Mouse (Mus musculus) thymus, postnatal 14 days (tissue): ENCODE measurements at regions not wholly inside any gene's neighbourhood (a gene's known extent, or its start where the extent isn't known, plus 50 kb on each side); places are given as distances from the start of the nearest gene placed in this dataset.
A peak's percentile ranks its signal among the peaks of the same experiment; 100 is the strongest.

Experiments used
- DNase-seq: peaks from one replicate; pipeline ENCODE4 v3.0.0; 2021

DNA sequence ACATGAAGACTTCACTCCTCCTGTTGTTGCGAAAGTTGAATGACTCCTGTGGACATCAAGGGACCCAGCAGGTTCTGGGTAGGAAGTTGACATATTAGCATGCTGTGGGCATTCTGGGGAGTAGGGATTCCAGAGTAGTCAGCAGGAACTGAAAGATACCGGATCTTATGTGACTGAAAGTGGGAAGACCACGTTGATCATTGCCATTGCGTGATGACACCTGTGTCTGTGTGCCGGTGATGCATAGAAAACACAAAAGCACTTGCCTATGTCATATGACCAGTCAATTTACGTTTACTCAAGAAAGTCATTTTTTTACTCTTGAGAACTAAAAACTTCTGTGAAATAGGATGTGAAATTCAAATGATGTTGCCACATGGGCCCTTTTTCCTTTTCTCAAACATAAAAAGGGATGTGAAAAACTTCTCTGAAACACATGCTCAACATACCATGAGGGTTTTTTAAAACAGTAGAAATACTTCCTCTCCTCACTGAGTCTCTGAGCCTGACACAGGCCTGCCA is 176.8 kb upstream of the Ahr start:
- DNase-seq, result no peak

DNA sequence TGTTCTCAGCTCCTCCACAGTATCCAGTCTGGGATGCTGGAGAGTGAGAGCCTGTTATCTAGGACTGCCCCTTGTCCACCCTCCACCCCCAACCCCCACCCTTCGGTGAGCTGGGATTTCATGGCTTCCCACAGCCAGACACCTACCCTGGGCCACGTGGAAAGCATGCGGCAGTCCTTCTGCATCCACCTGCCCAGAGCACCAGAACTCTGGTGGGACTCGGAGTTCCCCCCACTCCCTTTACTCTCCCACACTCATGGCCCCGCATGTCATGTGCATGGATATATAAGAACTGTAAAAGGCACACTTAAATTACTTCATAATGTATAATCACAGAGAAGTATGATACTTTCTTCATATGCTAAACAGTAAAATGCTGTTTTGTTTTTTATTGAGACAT is 175.5 kb upstream of the Ahr start:
- no peak for DNase-seq

- no peak for DNase-seq
Measured at GRCm38 (mm10) chr12:35703479-35703878, 168.6 kb upstream of the Ahr start.

GRCm38 (mm10) chr12:35702674-35703073 is 167.8 kb upstream of the Ahr start:
- no peak for DNase-seq

GRCm38 (mm10) chr12:35694253-35694652 is 159.4 kb upstream of the Ahr start:
- DNase-seq, result no peak

- peak; percentile 66 for DNase-seq
Measured at GRCm38 (mm10) chr12:35690914-35691313, 156.1 kb upstream of the Ahr start.

- DNase-seq, result peak; percentile 43
Measured at GRCm38 (mm10) chr12:35686231-35686630, 151.4 kb upstream of the Ahr start.

GRCm38 (mm10) chr12:35685189-35685588 is 150.4 kb upstream of the Ahr start:
- DNase-seq, result peak; percentile 75

DNA sequence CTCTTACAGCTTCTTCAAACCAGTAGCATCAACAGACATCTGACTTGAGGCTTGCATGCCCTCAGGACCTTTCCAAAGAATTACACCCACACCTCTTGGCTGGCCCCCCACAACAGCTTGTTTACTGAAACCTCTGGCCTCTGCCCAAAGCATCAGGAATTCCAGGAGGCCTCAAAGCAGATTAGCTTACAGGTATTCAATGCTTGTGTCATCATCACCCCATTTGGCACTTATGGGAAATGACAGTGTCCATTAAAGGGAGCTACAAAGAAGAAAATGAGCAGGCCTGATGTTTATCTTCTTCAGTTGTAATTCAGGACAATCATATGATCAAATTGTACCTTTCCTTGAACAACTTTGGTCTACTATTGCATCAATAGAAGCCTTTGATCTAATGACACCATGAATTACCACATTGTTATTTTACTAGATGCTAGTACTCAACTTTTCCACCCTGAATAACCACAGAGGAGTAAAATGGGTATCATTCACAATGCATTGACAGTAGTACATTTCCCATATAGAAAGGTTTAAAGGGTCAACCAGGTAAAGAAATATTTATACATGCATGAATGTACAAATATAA is 147.1 kb upstream of the Ahr start:
- no peak for DNase-seq

GRCm38 (mm10) chr12:35679903-35680302 is 145.1 kb upstream of the Ahr start:
- no peak for DNase-seq

GRCm38 (mm10) chr12:35679025-35679424 is 144.2 kb upstream of the Ahr start:
- DNase-seq, result no peak

- DNase-seq, result peak; percentile 70
Measured at GRCm38 (mm10) chr12:35674487-35674886, 139.6 kb upstream of the Ahr start.

- DNase-seq, result no peak
Measured at GRCm38 (mm10) chr12:35670980-35671379, 136.1 kb upstream of the Ahr start.

- no peak for DNase-seq
Measured at GRCm38 (mm10) chr12:35668716-35669115, 133.9 kb upstream of the Ahr start.

- DNase-seq, result no peak
Measured at GRCm38 (mm10) chr12:35667705-35668104, 132.9 kb upstream of the Ahr start.

GRCm38 (mm10) chr12:35667218-35667617 is 132.4 kb upstream of the Ahr start:
- DNase-seq, result no peak

GRCm38 (mm10) chr12:35666062-35666461 is 131.2 kb upstream of the Ahr start:
- DNase-seq, result no peak

- DNase-seq, result no peak
Measured at GRCm38 (mm10) chr12:35663062-35663461, 128.2 kb upstream of the Ahr start.

DNA sequence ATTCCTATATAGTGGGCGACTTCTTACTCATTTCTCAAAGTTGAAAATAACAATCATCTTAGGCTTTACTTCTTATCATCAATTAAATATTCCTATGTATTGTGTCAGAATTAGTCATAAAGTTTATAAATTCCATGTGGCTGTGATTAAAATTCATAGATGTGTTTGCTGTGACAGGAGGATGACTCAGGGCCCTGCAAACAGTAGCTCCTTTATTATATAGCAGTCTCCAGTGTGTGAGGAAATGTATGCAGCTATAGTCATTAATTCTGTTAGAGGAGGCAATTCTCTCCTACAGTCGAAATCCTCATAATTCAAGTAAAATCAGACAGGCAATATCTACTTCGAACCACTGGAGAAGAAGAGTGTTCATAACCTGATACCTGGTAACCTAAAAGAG is 121.7 kb upstream of the Ahr start:
- no peak for DNase-seq

DNA sequence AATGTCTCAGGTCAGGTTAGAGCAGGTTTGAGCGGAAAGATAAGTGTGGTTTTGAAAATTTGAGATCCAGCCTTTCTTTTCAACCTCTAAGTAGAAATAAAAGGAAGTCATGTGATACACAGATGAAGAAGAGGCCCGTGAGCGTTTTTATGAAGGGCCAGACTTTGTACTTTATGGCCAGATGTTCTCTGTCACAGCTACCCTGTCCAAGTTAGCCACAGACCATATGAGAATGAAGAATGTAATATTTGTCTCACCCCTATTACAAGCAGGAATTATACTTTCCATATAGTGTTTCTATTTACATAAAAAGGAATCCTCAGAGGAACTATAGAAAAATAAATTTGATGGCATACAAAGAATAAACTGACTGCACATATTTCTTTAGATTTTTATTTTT is 114.9 kb upstream of the Ahr start:
- DNase-seq, result no peak

GRCm38 (mm10) chr12:35642473-35642872 is 107.6 kb upstream of the Ahr start:
- no peak for DNase-seq

DNA sequence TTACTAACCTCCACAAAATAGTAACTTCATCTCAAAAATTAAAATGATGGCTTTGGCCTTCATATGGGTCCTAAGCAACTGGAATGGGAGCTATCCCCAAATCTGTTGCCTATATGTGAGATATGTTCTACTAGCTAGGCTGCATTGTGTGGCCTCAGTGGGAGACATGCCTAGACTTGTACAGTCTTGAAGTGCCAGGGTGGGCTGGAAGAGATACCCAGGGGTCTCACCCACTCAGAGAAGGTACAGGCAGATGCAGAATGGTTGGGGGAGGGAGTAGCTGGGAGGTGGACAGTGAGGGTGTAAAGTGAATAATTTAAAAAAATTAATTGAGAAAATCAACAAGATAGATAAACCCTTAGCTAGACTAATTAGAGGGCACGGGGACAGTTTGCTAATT is 106.9 kb upstream of the Ahr start:
- DNase-seq, result no peak

DNA sequence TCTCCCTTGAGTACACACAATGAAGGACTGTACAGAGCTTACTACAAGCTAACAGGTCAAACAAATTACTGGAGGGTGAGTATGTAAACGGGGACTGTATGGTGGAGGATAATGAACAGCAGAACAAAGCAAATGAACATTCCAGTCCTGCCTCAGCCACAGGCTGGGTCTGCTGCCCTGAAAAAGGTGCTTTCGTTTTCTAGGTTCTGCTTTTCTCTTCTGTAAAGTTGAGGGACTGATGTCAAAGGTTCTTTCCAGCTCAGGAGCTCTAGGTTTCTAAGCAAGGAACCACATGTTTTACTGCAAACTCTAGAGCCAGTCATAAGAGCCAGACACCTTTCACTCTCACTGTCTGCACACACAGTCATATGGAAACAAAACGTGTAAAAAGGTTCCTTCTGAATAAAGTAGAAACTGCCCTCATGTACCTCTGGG is 106.1 kb upstream of the Ahr start:
- no peak for DNase-seq

GRCm38 (mm10) chr12:35623484-35623883 is 88.6 kb upstream of the Ahr start:
- DNase-seq, result no peak

DNA sequence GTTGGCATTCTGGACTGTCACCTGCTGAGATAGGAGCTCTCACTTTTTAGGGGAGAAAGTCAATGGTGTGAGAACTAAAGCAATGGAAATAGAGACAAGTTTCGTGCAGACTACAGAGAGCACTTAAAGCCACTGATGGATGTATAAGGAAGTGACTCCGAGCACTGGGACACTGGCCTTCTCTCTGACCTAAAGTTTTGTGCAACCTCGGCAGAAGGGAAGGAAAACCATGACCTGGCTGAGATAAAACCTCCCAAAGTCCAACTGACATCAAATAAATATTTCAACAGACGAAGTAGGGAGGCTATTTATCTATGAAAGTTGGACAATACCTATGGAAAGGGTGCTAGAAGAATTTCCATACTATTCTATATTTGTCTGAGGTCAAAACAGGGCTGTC is 80.0 kb upstream of the Ahr start:
- DNase-seq, result no peak
